Comparison of ENCODE assay signal across 22 mouse cellular contexts in the genomic region with DNA sequence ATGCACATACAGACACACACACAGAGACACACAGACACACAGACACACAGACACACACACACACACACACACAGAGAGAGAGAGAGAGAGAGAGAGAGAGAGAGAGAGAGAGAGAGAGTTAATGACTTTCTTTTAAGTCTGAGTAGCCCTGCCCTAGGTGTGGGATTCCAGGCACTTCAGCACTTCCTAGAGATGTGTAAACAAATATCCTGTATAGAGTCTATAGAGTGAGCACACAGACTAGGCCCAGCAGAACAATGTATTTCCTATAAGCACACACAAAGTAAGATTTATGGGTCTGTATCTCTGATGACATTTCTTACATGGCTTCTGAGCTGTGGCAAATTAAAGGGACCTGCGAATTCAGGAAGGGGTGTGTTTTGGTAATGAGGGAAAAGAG.
A peak's percentile ranks its signal among the peaks of the same experiment; 100 is the strongest.
DNase-seq lines count a peak whose midpoint lies in the region; ATAC-seq and TF ChIP-seq lines count a peak whose summit lies in the region.
"Had no signal": no experiment of that assay in that cellular context is flagged by ENCODE, and none has a peak within 500 bp of the region (broad histone marks: within the 10 kb centered on the region; RNA-seq: fewer than 3 reads in every experiment).

No protein-coding gene starts in this region.

- no peaks in the 10 kb centered on the region for H3K27me3 ChIP-seq in hindbrain, embryonic 13.5 days
- no peaks in the 10 kb centered on the region for H3K27me3 ChIP-seq in hindbrain, embryonic 10.5 days (ENCODE audit: insufficient read depth, poor library complexity, severe bottlenecking)
- no peaks in the 10 kb centered on the region for H3K27me3 ChIP-seq in lung, embryonic 14.5 days (ENCODE audit: insufficient read depth, low read length)
- H3K27me3 ChIP-seq in neural tube, embryonic 14.5 days (ENCODE audit: control insufficient read depth, insufficient read depth, low read length): no peaks in the 10 kb centered on the region
- H3K27me3 ChIP-seq: CH12.LX; embryonic facial prominence, embryonic 12.5 days; forebrain, embryonic 13.5 days; forebrain, embryonic 15.5 days; Patski had no signal

- H3K4me3 ChIP-seq in hindbrain, embryonic 13.5 days: no peak overlapping the region
- H3K4me3 ChIP-seq in hindbrain, embryonic 10.5 days: no peak overlapping the region
- H3K4me3 ChIP-seq in lung, embryonic 14.5 days (ENCODE audit: low read depth, low read length): no peak overlapping the region
- H3K4me3 ChIP-seq in neural tube, embryonic 14.5 days (ENCODE audit: low read depth, low read length): no peak overlapping the region
- H3K4me3 ChIP-seq: embryonic facial prominence, embryonic 10.5 days; embryonic facial prominence, embryonic 12.5 days; forebrain, embryonic 13.5 days; forebrain, embryonic 15.5 days had no signal

- DNase-seq in hindbrain, embryonic 10.5 days (ENCODE audit: low spot score): no peak
- DNase-seq in lung, embryonic 14.5 days: no peak
- no peak for DNase-seq in lung, postnatal 36 days
- no peak for DNase-seq in kidney, postnatal 25 days
- DNase-seq: adrenal gland, adult 8-10 months; adrenal gland, postnatal 14 days; adrenal gland, postnatal 36 days; B cell, adult 2 months; cerebellum, adult 11-12 months; cerebellum, adult 2 months; cerebellum, adult 9-10 months had no signal

- H3K27ac ChIP-seq in hindbrain, embryonic 13.5 days: peak overlapping the region; percentile 77
- H3K27ac ChIP-seq in hindbrain, embryonic 10.5 days: no peak overlapping the region
- no peak overlapping the region for H3K27ac ChIP-seq in lung, embryonic 14.5 days (ENCODE audit: low read depth)
- peak overlapping the region; percentile 65 for H3K27ac ChIP-seq in neural tube, embryonic 14.5 days (ENCODE audit: low read depth, low read length)
- H3K27ac ChIP-seq: embryonic facial prominence, embryonic 10.5 days; embryonic facial prominence, embryonic 12.5 days; forebrain, embryonic 13.5 days; forebrain, embryonic 15.5 days had no signal

- no peak overlapping the region for H3K9ac ChIP-seq in hindbrain, embryonic 13.5 days
- no peak overlapping the region for H3K9ac ChIP-seq in lung, embryonic 14.5 days
- no peak overlapping the region for H3K9ac ChIP-seq in neural tube, embryonic 14.5 days (replicated peaks; ENCODE audit: low read depth, low read length)
- H3K9ac ChIP-seq: embryonic facial prominence, embryonic 12.5 days; forebrain, embryonic 15.5 days had no signal

- ATAC-seq in hindbrain, embryonic 13.5 days (ENCODE audit: low FRiP score): no peak
- ATAC-seq in lung, embryonic 14.5 days (ENCODE audit: insufficient read depth): peak; percentile 68; the same call in 1 of the 2 replicates
- ATAC-seq in neural tube, embryonic 14.5 days (ENCODE audit: low read depth): 0 out of 2 replicates have a peak, but pooled peaks have one; percentile 41
- ATAC-seq: activated CD4-positive, CD25-positive, alpha-beta regulatory T cell, adult 4 months; CD4-positive, CD25-positive, alpha-beta regulatory T cell, adult 4 months; forebrain, embryonic 13.5 days; Patski had no signal

- H3K4me2 ChIP-seq in hindbrain, embryonic 13.5 days: no peak overlapping the region
- H3K4me2 ChIP-seq in lung, embryonic 14.5 days: no peak overlapping the region
- H3K4me2 ChIP-seq in neural tube, embryonic 14.5 days (ENCODE audit: low read depth, low read length): no peak overlapping the region
- H3K4me2 ChIP-seq: embryonic facial prominence, embryonic 12.5 days; forebrain, embryonic 13.5 days had no signal

- no peaks in the 10 kb centered on the region for H3K9me3 ChIP-seq in hindbrain, embryonic 13.5 days
- no peaks in the 10 kb centered on the region for H3K9me3 ChIP-seq in hindbrain, embryonic 10.5 days
- H3K9me3 ChIP-seq in lung, embryonic 14.5 days (ENCODE audit: low read depth, low read length): no peaks in the 10 kb centered on the region
- H3K9me3 ChIP-seq in neural tube, embryonic 14.5 days (ENCODE audit: control insufficient read depth, low read length): no peaks in the 10 kb centered on the region
- H3K9me3 ChIP-seq: embryonic facial prominence, embryonic 10.5 days; embryonic facial prominence, embryonic 12.5 days; forebrain, embryonic 13.5 days; forebrain, embryonic 15.5 days had no signal

- 47% methylated on average over 1 of the region's 1 CpGs for WGBS in hindbrain, embryonic 13.5 days
- WGBS in hindbrain, embryonic 10.5 days: 70% methylated on average over 1 of the region's 1 CpGs
- WGBS in lung, embryonic 14.5 days: 31% methylated on average over 1 of the region's 1 CpGs
- 15% methylated on average over 1 of the region's 1 CpGs for WGBS in neural tube, embryonic 14.5 days

- TF ChIP-seq CTCF in lung, embryonic 14.5 days (IDR thresholded peaks at IDR 0.05; ENCODE audit: low read depth): no peak

- peaks cover 49% of the 10 kb centered on the region for H3K4me1 ChIP-seq in hindbrain, embryonic 13.5 days (replicated peaks)
- peaks cover 39% of the 10 kb centered on the region for H3K4me1 ChIP-seq in hindbrain, embryonic 10.5 days (replicated peaks)
- no peaks in the 10 kb centered on the region for H3K4me1 ChIP-seq in lung, embryonic 14.5 days (ENCODE audit: insufficient read depth)
- H3K4me1 ChIP-seq in neural tube, embryonic 14.5 days (ENCODE audit: control insufficient read depth, insufficient read depth, low read length): peaks cover 32% of the 10 kb centered on the region
- H3K4me1 ChIP-seq: embryonic facial prominence, embryonic 12.5 days had no signal

- H3K36me3 ChIP-seq in hindbrain, embryonic 13.5 days: no peaks in the 10 kb centered on the region
- no peaks in the 10 kb centered on the region for H3K36me3 ChIP-seq in hindbrain, embryonic 10.5 days
- H3K36me3 ChIP-seq in lung, embryonic 14.5 days (ENCODE audit: insufficient read depth): no peaks in the 10 kb centered on the region
- H3K36me3 ChIP-seq in neural tube, embryonic 14.5 days (ENCODE audit: control insufficient read depth, insufficient read depth, low read length): no peaks in the 10 kb centered on the region
- H3K36me3 ChIP-seq: embryonic facial prominence, embryonic 10.5 days; embryonic facial prominence, embryonic 12.5 days; forebrain, embryonic 15.5 days; G1E had no signal

Comparison
In these comparisons a context has a peak if more than half of its experiments do, and no peak if none do; other contexts are left out.
1. H3K27ac ChIP-seq: peak in hindbrain, embryonic 13.5 days (single experiment) and neural tube, embryonic 14.5 days (single experiment); none in hindbrain, embryonic 10.5 days (single experiment) and lung, embryonic 14.5 days (single experiment).